Mouse (Mus musculus): ENCODE results near the gene Gnb1l.
"Not testable (repeated sequence)": the region's sequence is repeated elsewhere in the genome, so short reads cannot be mapped to it uniquely, and the experiment has no call there.

Gene Gnb1l

DNA sequence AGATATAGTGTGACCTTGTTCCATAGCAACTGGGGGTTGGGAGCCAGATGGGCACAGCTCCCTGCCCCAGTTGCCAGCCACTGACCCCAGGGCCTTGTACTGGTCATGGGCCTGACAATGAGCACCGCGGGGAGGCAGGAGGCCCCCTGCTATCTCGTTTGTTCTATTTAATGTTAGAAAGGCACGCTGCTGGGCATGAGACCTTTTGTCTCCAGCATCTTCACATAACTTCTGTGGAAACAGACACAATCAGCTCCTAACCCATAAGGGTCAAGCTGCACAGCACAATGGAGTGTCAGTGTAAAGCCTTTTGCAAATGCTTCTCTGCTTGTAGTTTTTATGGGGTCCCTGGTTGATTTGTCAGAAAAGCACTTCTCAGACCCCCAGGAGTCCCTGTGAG, 14.1 kb upstream of the Gnb1l start:
- no peak for DNase-seq

DNA sequence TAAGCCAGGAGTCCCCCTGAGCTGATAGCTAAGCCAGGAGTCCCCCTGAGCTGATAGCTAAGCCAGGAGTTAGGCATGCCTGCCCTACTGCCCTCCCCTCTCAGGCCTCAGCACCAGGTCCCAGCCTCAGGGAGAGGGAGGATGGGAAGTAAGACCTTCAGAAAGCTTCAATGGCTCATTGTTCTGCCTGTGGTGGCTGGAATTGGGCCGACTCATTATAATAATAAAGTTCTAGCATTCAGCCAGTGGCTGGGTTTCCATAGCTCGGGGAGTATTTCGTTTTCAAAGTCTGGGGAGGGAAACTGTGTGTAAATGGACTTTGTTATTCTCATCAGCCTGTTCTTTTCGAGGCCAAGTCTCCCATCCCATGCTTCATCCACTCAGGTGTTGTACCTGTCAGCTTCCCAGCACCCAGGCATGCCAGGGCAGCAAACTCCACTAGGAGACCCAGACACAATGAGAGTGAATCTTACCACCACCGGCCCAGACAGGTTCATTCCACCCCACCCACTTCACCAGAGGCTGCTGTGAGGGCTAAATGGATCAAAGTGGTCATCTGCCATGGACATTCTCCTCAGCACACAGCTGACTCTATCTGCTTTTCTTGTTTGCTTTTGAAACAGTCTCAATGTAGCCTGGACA, 13.6 kb upstream of the Gnb1l start:
- DNase-seq: no peak

DNA sequence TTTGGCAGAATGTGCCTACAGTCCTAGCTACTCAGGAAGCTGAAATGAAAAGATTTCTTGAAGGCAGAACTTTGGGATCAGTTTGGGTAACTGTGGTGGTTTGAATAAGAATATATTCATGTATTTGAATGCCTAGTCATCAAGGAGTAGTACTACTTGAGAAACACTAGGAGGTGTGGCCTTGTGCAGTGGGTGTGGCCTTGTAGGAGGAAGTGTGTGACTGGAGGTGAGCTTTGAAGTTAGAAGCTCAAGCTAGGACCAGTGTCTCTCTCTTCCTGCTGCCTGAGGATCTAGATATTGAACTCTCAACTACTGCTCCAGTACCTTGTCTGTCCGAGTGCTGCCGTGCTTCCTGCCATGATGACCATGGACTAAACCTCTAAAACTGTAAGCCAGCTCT, 12.4 kb upstream of the Gnb1l start:
- no peak for DNase-seq

DNA sequence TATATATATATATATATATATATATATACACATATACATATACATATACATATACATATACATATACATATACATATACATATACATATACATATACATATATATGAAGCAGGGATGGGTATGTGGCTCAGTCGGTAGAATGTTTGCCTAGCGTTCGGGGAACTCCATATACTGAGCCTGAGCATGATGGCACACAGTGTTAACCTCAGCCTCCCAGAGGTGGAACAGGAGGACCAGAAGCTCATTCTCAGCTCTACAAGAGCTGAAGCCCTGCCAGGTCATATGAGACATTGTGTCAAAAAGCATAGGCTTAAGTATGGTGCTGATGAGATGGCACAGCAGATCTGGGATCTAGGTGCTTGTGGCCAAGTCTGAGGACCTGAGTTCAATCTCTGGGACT, 8.2 kb upstream of the Gnb1l start:
- DNase-seq: no peak

DNA sequence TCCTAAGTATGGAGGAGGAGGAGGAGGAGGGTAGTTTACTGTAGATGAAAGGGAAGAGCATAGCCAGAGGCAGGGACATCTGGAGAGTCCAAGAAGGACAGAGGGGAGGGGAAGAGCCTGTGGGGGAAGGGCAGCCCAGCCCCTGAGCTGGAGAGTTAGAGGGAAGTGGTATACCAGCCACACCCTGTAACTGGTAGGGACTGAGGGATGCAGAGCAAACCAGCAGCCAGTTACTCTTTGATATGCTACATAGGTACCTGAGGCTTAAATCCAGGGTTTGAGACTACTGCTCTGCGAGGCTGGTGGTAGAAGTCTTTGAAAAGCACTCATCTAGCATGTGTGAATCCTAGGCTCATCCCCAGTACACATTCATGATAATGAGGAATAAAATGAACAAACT, 7.6 kb upstream of the Gnb1l start:
- no peak for DNase-seq

DNA sequence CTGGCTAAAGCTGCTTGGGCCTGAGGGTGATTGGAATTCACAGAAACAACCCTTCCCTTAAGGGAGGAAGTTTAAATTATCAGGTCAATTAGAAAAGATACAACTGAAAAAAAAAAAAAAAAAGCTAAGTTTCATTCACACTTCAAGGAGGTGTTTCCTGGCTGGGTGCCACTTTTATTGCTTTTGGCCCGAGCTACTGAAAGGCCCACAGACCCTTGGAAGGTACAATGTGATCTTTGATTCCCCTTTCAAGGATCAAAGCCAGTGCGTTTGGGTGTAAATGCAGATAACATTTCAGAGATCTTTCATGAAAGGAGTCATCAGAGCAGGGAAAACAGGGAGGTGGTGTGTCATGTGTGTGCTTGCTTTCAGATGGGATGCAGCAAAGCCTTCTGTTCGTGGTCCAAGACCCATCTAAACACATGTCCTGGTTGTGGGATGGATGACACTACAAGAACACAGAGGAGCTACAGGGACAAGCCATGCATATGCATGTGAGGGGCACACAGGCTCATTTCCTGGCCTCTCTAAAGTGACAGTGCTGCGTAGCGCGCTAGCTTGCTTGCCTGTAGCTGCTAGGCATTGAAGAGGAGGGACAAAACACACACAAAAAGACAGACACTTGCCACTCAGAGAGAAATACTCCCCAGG, 523 bp upstream of the Gnb1l start:
- DNase-seq: no peak

DNA sequence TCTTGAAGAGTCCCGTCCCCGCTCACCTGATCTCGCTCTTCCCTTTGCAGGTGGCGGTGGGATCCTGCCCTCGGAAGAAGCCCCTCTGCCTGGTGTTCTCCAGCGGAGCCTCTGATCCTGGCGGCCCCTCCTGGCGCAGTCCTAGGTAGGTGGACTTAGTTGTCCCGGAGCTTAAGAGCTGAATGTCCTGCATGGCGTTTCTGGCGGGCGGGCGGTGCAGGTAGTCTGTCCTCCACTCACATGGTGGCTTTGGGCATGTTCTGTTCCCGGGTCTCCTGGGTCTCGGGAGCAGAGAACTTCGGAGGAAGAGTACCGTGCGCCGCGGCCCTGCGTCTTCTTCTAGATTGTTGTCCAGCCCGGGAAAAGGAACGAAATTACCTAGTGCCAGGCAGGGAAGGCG, 483 bp downstream of the Gnb1l start:
- peak; percentile 37 for DNase-seq

DNA sequence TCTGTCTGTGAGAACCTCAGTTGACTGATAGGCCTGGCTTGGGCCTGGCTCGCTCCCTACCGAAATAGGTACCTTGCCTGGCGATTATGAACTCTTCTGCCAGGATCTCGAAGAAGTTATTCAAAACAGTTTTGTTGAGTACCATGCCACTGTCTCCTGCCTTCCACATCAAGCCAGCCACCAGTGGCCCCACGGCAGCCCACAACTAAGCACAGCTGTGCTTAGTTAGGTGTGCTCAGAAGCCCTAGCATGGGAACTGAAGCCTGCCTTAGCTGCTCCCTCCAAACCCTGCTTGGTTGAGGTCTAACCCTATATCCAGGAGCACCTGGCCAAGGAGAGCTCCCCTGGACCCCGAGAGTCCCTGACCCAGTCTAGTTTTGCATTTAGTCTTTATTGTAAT, 3.0 kb downstream of the Gnb1l start:
- DNase-seq: no peak

DNA sequence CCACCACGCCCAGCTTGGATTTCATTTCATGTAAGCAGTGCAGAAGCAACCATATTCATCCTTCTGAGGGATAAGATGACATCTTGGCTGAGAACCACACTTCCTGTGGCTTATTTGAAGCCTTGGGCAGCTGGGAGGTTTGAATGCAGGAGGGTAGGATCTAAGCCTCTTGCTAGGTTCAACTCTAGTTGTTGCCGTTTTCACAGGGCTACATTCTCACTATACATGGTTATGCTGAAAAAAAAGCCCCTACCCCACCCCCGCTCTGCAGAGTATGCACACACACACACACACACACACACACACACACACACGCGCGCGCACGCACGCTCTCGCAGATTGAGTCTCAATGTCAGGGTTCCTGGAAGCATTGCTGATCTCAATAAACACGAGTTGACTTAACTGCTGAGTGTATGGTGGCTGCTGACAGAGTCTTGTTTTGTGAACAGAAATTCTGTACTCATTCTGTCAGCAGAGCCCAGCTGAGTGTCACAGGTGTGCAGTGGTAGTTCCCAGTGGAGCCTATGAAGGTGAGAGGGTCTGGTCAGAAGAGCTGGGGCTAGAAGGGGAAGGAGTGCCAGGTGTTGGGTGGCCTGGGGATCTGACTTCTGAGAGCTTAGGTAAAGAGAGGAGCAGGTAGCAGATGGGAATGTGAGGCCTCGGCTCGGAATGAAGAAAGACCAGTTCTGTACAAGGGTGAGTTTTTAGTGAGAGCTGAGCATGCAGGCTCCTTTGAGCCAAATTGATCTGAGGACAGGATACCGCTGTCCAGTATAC, 5.2 kb downstream of the Gnb1l start:
- no peak for DNase-seq

DNA sequence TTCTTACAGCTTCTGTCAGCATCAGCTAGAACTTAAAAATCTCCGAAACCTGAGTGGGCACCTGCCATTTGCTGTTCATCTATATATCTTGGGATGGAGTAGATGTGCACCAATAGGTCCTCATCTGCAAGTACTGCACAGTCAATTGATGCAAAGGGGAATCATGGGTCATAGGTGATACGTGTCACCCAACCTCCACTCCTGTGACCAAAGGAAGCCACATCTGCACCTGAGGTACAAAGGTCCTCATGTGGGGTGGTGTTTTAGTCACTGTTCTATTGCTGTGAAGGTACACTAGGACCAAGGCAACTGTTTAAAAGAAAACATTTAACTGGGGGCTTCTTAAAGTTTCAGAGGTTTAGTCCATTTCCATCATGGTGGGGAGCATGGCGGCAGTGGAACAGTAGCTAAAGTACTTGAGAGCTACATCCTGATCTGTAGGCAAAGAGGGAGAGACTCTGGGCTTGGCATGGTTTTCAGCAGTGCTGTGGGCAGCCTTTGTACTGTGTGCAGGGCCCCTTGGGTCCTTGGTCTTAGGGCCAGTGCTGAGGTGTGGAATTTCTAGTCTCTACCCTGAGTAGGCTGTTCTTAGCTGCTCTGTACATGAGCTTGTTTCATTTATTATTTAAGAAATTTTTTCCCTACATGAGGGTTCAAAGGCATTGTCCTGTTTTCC, 8.1 kb downstream of the Gnb1l start:
- no peak for DNase-seq

DNA sequence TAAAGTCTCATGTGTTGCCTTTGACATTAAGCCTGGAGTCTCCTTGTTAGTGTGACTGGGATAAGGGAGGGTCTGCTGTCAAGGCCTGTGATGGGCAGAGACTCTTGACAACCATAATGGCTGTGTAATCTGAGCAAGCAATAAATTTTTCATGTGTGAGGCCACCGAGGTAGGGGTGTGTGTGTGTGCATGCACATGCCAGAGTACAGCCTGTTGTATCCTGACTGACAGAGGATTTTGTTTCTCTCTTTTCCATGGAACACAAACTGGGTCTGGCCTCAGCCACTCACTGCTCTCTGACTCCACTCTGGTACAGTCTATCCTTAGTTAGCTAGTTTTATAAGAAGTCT, 8.7 kb downstream of the Gnb1l start:
- no peak for DNase-seq

DNA sequence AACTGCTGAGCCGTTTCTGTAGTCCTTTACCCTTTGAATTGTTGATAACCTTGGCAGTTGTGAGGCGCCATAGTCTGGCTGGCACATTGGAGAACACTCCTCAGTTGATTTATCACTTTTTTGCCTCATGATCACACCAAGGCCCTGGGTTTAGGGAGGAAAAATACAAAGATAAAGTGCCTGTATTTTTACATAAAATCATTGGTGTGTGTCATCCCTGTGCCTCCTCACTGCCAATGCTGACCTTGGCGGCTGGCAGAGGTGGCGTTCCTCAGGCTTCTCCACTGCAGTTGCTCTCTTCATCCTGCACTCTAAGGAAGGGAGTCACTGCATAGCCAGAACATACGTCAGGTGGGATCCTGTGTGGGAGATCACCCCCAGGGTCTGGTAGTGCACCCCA, 13.2 kb downstream of the Gnb1l start:
- no peak for DNase-seq

DNA sequence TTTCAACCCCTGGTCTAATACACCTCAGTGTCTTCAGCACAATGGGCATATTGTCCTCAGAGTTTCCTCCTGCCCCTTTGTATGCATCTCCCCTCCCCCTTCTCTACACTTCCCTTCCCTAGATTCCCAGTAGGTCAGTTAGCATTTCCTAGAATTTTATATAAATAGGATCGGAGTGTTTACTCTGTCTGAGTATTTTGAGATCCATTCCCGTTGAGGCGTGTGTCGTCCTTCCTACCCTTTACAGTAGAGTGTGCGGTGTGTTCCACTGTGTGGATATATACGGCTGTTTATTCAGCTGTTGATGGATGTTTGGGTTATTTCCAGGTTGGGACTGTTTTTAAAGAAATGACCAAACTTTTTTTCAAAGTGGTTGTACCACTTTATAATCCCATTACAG, 15.0 kb downstream of the Gnb1l start:
- DNase-seq: no peak

DNA sequence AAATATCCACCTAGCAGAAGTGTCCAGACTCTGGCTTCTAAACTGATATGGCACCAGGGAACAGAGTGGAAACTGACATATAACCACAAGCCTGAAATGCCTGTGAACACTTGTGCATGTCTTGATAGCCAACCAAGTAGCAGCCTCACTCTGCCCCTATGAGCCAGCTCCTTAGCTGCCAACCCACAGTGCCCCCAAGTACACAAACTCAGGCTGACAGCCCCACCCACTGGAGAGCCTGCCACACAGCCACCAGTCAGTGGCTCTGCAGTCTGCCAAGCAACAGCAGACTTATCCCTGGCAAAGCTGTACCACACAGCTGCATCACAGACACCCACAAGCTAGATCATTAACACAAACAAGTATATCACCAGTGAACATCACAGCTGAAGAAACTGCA, 19.6 kb downstream of the Gnb1l start:
- no peak for DNase-seq

DNA sequence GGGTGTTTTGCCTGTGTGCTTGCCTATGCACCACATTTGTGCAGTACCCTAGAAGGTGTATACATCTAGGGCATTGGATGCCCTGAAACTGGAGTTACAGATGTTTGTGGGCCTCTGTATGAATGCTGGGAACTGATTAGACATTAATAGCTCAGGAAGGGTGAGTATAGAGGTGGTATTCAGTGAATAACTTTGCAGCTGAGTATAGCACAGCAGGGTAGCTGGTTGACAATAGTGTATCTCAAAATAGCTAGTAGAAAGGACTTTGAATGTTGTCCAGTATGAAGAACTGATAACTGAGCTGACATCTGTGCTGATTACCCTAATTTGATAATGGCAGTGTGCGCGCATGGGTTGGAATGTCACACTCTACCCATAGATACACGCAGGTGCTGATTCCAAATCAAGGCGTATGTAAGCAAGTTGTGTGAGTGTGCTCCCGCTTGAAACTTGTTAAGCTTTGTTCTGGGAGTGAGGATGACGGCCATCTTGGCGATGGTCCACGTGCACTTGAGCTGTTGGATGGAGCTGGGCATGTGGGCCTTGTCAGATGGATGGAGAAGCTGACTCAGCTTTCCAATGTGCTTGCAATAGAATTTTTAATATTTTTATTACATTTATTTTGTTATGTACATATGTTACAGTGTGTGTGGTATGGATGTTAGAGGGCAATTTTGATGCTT, 25.2 kb downstream of the Gnb1l start:
- DNase-seq: no peak

DNA sequence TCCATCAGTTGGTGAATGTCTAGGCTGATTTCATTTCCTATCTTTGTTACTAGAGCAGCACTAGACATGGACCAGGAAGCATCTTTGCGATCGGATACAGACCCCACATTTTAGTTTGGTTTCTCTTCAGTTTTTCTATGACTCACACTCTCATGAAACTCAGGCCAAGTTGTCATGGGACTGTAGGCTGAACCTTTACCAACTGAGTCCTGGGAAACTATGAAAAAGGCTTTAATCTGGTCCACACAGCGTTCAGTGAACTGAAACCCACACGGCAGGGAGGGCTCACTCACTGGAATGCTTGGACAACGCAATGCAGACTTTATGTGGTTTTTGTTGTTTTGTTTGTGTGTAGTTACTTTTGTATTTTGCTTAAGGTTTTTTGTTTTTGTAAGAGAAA, 30.1 kb downstream of the Gnb1l start:
- DNase-seq: no peak

DNA sequence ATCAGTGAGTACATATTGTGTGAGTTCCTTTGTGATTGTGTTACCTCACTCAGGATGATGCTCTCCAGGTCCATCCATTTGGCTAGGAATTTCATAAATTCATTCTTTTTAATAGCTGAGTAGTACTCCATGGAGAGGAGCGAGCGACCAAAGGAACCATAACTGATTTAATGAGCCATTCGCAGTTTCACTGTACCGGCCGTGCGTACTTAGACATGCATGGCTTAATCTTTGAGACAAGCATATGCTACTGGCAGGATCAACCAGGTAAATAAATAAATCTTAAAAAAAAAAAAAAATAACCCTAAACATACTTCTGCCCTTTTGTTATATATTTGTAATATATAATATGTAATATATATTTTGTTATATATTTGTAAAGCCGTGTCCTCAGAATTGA, 34.5 kb downstream of the Gnb1l start:
- not testable (repeated sequence) for DNase-seq

DNA sequence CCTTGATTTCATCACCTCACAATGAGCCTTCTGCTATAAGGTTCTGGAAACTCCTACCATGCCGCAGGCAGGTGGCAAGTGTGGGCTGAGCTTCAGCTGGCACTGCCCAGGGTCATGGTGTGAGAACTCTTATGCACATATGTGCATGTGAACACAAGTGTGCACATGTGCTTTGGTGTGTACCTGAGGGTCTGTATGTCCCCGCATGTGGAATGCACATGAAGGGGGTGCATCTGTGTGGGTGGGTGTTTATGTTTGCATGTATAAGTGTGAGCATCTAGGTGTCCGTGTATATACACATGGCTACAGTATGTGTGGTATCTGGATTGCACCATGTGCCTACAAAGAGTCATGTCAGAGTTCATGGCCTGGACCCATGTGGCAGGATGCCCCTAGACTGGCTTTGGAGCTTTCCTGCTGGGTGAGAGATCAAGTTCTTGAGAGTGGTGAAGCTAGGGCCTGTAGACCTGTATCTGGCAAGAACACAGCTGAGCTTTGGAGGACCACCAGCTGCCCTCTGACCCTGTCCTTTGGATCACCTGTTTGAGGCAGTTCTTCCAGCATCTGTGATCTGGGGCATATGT, 39.0 kb downstream of the Gnb1l start:
- DNase-seq: no peak

DNA sequence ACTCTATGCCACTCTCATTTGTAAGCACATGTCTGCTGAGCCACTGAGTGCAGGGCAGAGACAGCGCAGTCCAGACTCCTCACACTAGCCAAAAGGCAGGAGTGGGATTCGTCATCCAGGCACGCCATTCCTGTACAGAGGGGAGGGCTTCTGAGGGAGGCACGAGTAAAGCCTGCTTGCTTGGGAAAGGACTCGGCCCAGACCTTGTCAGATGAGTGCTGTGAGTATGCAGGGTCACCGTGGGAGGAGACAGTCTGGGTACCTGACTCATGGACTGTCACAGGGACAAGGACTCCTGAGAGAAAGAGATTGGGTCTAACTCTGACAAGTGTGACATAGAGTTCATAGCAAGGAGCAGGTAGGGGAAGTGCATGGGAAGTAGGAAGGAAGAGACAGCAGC, 40.8 kb downstream of the Gnb1l start:
- DNase-seq: no peak

DNA sequence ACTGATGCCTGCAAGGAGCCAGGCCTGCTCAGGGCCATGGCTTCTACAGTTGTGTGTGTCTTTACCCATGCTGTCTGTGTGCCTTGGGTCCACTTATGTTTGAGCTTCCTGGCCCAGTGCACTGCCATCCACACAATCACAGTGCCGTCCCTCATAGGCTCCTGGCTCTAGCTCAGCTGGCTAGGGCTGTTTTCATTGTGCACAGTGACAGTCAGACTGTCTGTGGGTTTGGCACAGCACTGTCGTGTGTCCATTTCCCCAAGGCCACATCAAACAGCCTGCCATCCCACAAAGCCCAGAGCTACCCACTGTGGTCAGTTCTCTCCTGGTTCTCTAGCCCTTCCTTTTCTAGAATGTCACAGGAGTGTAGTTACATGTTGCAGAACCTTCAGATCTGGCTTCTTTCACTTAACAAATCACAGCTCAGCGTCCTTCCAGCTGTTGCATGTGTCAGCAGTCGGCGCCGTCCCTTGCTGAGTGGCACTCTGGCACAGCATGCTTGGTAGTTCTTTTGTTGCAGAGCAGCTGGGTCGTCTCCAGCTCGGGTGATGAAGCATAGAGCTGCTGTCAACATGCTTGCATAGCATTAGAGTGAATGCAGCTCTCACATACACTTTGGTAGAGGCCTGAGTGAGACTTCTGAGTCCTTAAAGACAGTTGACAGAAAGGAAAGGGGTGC, 44.8 kb downstream of the Gnb1l start:
- DNase-seq: no peak

DNA sequence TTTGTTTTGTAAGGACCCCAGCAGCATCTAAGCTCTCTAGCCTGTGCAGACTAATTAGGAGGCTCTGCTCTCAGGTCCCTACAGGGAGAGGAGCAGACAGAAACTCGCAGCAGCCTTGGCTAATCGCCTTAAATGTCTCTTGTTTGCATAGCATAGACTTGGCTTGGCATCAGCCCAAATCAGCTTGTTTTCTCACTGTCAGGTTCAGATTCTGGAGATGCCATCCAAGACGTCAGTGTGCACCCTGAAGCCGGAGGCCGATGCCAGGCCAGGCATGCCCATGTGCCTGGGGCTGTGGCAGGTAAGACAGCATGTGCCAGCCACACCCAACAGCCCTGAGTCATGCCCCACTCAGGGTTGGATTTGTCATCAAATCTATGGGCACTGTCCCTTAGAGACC, 49.4 kb downstream of the Gnb1l start:
- no peak for DNase-seq

DNA sequence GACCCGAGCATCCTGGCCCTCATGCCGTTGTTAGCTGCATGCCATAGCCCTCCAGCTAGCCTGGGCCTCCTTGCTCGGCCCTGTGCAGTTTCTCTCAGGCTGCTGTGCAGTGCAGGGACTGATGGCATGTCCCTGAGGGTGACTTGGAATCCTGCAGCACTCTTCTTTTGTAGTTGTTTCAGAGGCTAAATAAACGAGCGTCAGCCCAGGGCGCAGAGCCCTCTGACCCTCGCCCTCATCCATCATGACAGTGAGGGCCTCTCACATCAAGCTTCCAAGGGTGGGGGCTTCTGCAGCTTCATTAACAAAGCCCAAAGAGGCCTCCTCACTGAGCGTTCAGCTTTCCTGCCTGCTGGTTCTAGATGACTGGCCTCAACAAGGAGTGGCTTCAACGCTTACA, 53.1 kb downstream of the Gnb1l start:
- DNase-seq: no peak
